Mouse (Mus musculus): ENCODE results near the gene Ly6f. TPM values are rescaled to one million over a fixed set of nuclear protein-coding genes. Genes with fewer than 3 reads are reported as not detected.

The Ly6f gene
- polyA plus RNA-seq, 1 experiment from 2014 or later = not detected

- H3K4me1 ChIP-seq (replicated peaks) = no peaks in the 10 kb centered on the region
- no peak overlapping the region for H3K4me3 ChIP-seq (replicated peaks)
- no peak overlapping the region for H3K9ac ChIP-seq (replicated peaks)
- H3K4me2 ChIP-seq = no peak overlapping the region
- 84% methylated on average over 3 of the region's 3 CpGs for WGBS
- H3K9me3 ChIP-seq = peaks cover 37% of the 10 kb centered on the region
- no peak overlapping the region for H3K27ac ChIP-seq
- no peaks in the 10 kb centered on the region for H3K36me3 ChIP-seq
- H3K27me3 ChIP-seq = no peaks in the 10 kb centered on the region
- no peak for ATAC-seq (ENCODE audit: insufficient number of reproducible peaks, insufficient read depth, low FRiP score, low TSS enrichment, low read depth)
Observed at GRCm38 (mm10) chr15:75320104-75320503, 51.9 kb downstream of the Ly6f start.

Other genes starting within 250 kb of the Ly6f start
- gene Ly6c1, start 219.6 kb upstream of the Ly6f start, polyA plus RNA-seq (2016; fragmentation: Nextera tagmentation; extraction: Ambion mirVana) = 1.4 and 3.2 TPM in 2 replicates
- not detected in 2 replicates for gene Ly6c2, start 156.5 kb upstream of the Ly6f start, polyA plus RNA-seq (2016; fragmentation: Nextera tagmentation; extraction: Ambion mirVana)
- not detected in 2 replicates for gene Ly6g, start 113.2 kb upstream of the Ly6f start, polyA plus RNA-seq (2016; fragmentation: Nextera tagmentation; extraction: Ambion mirVana)
- gene BC025446, start 52.0 kb upstream of the Ly6f start, polyA plus RNA-seq (2016; fragmentation: Nextera tagmentation; extraction: Ambion mirVana) = not detected in 2 replicates

Measured in limb, embryonic 12.5 days (tissue).